Comparison of ENCODE assay signal across 31 mouse cellular contexts in the genomic region with DNA sequence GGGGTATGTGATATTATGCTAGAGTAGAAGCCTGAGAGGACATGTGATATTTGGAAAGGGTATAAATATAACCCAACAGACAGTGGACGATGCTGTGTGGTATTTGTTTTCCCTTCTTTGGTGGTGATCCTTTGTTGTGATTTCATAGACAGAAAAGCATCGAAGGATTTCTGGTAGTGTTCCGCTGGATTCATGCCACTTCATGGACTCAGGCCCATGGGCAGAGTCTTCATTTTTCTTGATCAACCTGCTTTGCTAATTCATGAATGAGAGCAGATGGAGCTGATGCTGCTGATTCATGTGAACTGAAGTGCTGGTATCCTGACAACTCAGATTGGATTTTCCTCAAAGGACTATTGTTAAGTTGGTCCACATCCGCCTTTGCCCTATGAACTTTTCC.
"Had no signal": no experiment of that assay in that cellular context is flagged by ENCODE, and none has a peak within 500 bp of the region (broad histone marks: within the 10 kb centered on the region; RNA-seq: fewer than 3 reads in every experiment).

No protein-coding gene starts in this region.

- H3K27me3 ChIP-seq: limb, embryonic 12.5 days; limb, embryonic 13.5 days; limb, embryonic 15.5 days; liver, embryonic 12.5 days; liver, embryonic 13.5 days; liver, embryonic 15.5 days; lung, embryonic 15.5 days; megakaryocyte, embryonic 14.5 days; midbrain, embryonic 12.5 days; midbrain, embryonic 15.5 days; neural tube, embryonic 12.5 days; neural tube, embryonic 13.5 days had no signal

- H3K36me3 ChIP-seq: limb, embryonic 10.5 days; limb, embryonic 12.5 days; limb, embryonic 13.5 days; limb, embryonic 15.5 days; liver, embryonic 12.5 days; liver, embryonic 13.5 days; liver, embryonic 15.5 days; lung, embryonic 15.5 days; midbrain, embryonic 10.5 days; midbrain, embryonic 12.5 days; midbrain, embryonic 15.5 days; neural tube, embryonic 12.5 days; neural tube, embryonic 13.5 days had no signal

- ATAC-seq: liver, embryonic 12.5 days; liver, postnatal 0 days; lung, postnatal 0 days; midbrain, embryonic 15.5 days; midbrain, embryonic 16.5 days had no signal

- H3K9ac ChIP-seq: limb, embryonic 12.5 days; limb, embryonic 13.5 days; limb, embryonic 15.5 days; liver, embryonic 12.5 days; liver, embryonic 13.5 days; liver, embryonic 14.5 days; liver, embryonic 15.5 days; liver, postnatal 0 days; lung, embryonic 14.5 days; lung, embryonic 15.5 days; midbrain, embryonic 12.5 days; midbrain, embryonic 15.5 days; neural tube, embryonic 12.5 days; neural tube, embryonic 13.5 days had no signal

- DNase-seq: liver; liver, embryonic 13.5 days; liver, postnatal 0 days; lung, adult 18-20 months; lung, adult 2 months; lung, embryonic 14.5 days; lung, postnatal 10 days; lung, postnatal 14 days; lung, postnatal 36 days; lung, postnatal 4 days; midbrain, embryonic 14.5 days had no signal

- H3K4me3 ChIP-seq: limb, embryonic 10.5 days; limb, embryonic 12.5 days; limb, embryonic 13.5 days; limb, embryonic 15.5 days; liver, embryonic 12.5 days; liver, embryonic 13.5 days; liver, embryonic 15.5 days; lung, embryonic 15.5 days; megakaryocyte, embryonic 14.5 days; midbrain, embryonic 10.5 days; midbrain, embryonic 12.5 days; midbrain, embryonic 15.5 days; myocyte; neural tube, embryonic 12.5 days; neural tube, embryonic 13.5 days had no signal

- H3K4me1 ChIP-seq: limb, embryonic 10.5 days; limb, embryonic 12.5 days; limb, embryonic 13.5 days; limb, embryonic 15.5 days; liver, embryonic 12.5 days; liver, embryonic 13.5 days; liver, embryonic 15.5 days; lung, embryonic 15.5 days; megakaryocyte, embryonic 14.5 days; midbrain, embryonic 10.5 days; midbrain, embryonic 12.5 days; midbrain, embryonic 15.5 days; neural tube, embryonic 12.5 days; neural tube, embryonic 13.5 days had no signal

- H3K27ac ChIP-seq: limb, embryonic 10.5 days; limb, embryonic 12.5 days; limb, embryonic 13.5 days; limb, embryonic 15.5 days; liver, embryonic 12.5 days; liver, embryonic 13.5 days; liver, embryonic 14.5 days; liver, embryonic 15.5 days; lung, embryonic 15.5 days; macrophage; midbrain, embryonic 10.5 days; midbrain, embryonic 12.5 days; midbrain, embryonic 15.5 days; neural tube, embryonic 12.5 days; neural tube, embryonic 13.5 days had no signal

- H3K9me3 ChIP-seq: limb, embryonic 10.5 days; limb, embryonic 12.5 days; limb, embryonic 13.5 days; limb, embryonic 15.5 days; liver, embryonic 12.5 days; liver, embryonic 13.5 days; liver, embryonic 15.5 days; lung, embryonic 15.5 days; megakaryocyte, embryonic 14.5 days; midbrain, embryonic 10.5 days; midbrain, embryonic 12.5 days; midbrain, embryonic 15.5 days; neural tube, embryonic 12.5 days; neural tube, embryonic 13.5 days had no signal

- H3K4me2 ChIP-seq: limb, embryonic 12.5 days; limb, embryonic 13.5 days; limb, embryonic 15.5 days; liver, embryonic 11.5 days; liver, embryonic 12.5 days; liver, embryonic 13.5 days; liver, embryonic 15.5 days; lung, embryonic 14.5 days; lung, embryonic 15.5 days; midbrain, embryonic 11.5 days; midbrain, embryonic 12.5 days; midbrain, embryonic 15.5 days; neural tube, embryonic 12.5 days; neural tube, embryonic 13.5 days had no signal
